In genomic region chr19:56190222-56190621, GRCm38 (mm10) we compare ENCODE assay signal across 21 mouse cellular contexts.
DNase-seq lines count a peak whose midpoint lies in the region; ATAC-seq and TF ChIP-seq lines count a peak whose summit lies in the region.
"Had no signal": no experiment of that assay in that cellular context is flagged by ENCODE, and none has a peak within 500 bp of the region (broad histone marks: within the 10 kb centered on the region; RNA-seq: fewer than 3 reads in every experiment).

No protein-coding gene starts in this region.

- H3K4me2 ChIP-seq in hindbrain, embryonic 13.5 days, result no peak overlapping the region
- no peak overlapping the region for H3K4me2 ChIP-seq in hindbrain, embryonic 11.5 days (replicated peaks; ENCODE audit: low read depth, low read length)
- no peak overlapping the region for H3K4me2 ChIP-seq in forebrain, embryonic 16.5 days (ENCODE audit: low read length)
- H3K4me2 ChIP-seq in midbrain, embryonic 15.5 days, result no peak overlapping the region
- H3K4me2 ChIP-seq: heart, embryonic 13.5 days; liver, embryonic 11.5 days; neural tube, embryonic 13.5 days had no signal

- intact Hi-C loops in left cerebral cortex, adult 2 months (cut with DNase I), result no loop called here

- no peak overlapping the region for H3K4me3 ChIP-seq in hindbrain, embryonic 13.5 days
- no peak overlapping the region for H3K4me3 ChIP-seq in hindbrain, embryonic 11.5 days (ENCODE audit: low read depth, low read length)
- H3K4me3 ChIP-seq in embryonic facial prominence, embryonic 10.5 days, result no peak overlapping the region
- H3K4me3 ChIP-seq in forebrain, embryonic 16.5 days (replicated peaks; ENCODE audit: low read length), result no peak overlapping the region
- H3K4me3 ChIP-seq in midbrain, embryonic 15.5 days, result no peak overlapping the region
- no peak overlapping the region for H3K4me3 ChIP-seq in left cerebral cortex, adult 2 months
- H3K4me3 ChIP-seq: heart, embryonic 13.5 days; layer of hippocampus, adult 2 months; neural tube, embryonic 13.5 days had no signal

- H3K27ac ChIP-seq in hindbrain, embryonic 13.5 days, result peak overlapping the region; percentile 3; the same call in 1 of the 2 replicates
- no peak overlapping the region for H3K27ac ChIP-seq in hindbrain, embryonic 11.5 days (ENCODE audit: low read depth, low read length)
- H3K27ac ChIP-seq in embryonic facial prominence, embryonic 10.5 days (replicated peaks), result no peak overlapping the region
- H3K27ac ChIP-seq in forebrain, embryonic 16.5 days (ENCODE audit: low read length), result no peak overlapping the region
- 0 out of 2 replicates have a peak overlapping the region, but pooled peaks have one; percentile 17 for H3K27ac ChIP-seq in midbrain, embryonic 15.5 days
- no peak overlapping the region for H3K27ac ChIP-seq in left cerebral cortex, adult 2 months
- H3K27ac ChIP-seq: heart, embryonic 13.5 days; layer of hippocampus, adult 2 months; neural tube, embryonic 13.5 days had no signal

- no peaks in the 10 kb centered on the region for H3K9me3 ChIP-seq in hindbrain, embryonic 13.5 days
- no peaks in the 10 kb centered on the region for H3K9me3 ChIP-seq in hindbrain, embryonic 11.5 days (ENCODE audit: control insufficient read depth, low read length)
- H3K9me3 ChIP-seq in embryonic facial prominence, embryonic 10.5 days, result no peaks in the 10 kb centered on the region
- H3K9me3 ChIP-seq in forebrain, embryonic 16.5 days (ENCODE audit: control insufficient read depth, low read length), result no peaks in the 10 kb centered on the region
- H3K9me3 ChIP-seq in midbrain, embryonic 15.5 days, result no peaks in the 10 kb centered on the region
- H3K9me3 ChIP-seq: heart, embryonic 13.5 days; neural tube, embryonic 13.5 days had no signal

- no peak for ATAC-seq in hindbrain, embryonic 13.5 days (ENCODE audit: low FRiP score)
- no peak for ATAC-seq in hindbrain, embryonic 11.5 days (ENCODE audit: low FRiP score)
- peak; percentile 55; the same call in 1 of the 2 replicates for ATAC-seq in forebrain, embryonic 16.5 days
- no peak for ATAC-seq in midbrain, embryonic 15.5 days (replicated peaks)

- no peak for DNase-seq in hindbrain, embryonic 11.5 days (ENCODE audit: low spot score)
- peak; percentile 10 for DNase-seq in embryonic facial prominence, embryonic 10.5 days (ENCODE audit: low spot score)
- no peak for DNase-seq in urinary bladder, postnatal 25 days (ENCODE audit: low spot score)
- DNase-seq in left cerebral cortex, adult 2 months (ENCODE audit: extremely low spot score in 1 of 2, low spot score in 2 of 2), result no peak
- no peak for DNase-seq in ovary, adult 18-20 months (ENCODE audit: low spot score)
- DNase-seq: adrenal gland, postnatal 36 days; B cell, adult 2 months; cerebellum, adult 2 months; kidney, adult 2 months; kidney, postnatal 10 days; left cerebral cortex, postnatal 4 days; lung, adult 18-20 months; lung, postnatal 14 days; thymus, postnatal 36 days had no signal

- TF ChIP-seq CTCF in left cerebral cortex, adult 2 months (IDR thresholded peaks at IDR 0.05), result no peak

- 20% methylated on average over 3 of the region's 3 CpGs for WGBS in hindbrain, embryonic 13.5 days
- 38% methylated on average over 3 of the region's 3 CpGs for WGBS in hindbrain, embryonic 11.5 days
- 21% methylated on average over 3 of the region's 3 CpGs for WGBS in embryonic facial prominence, embryonic 10.5 days
- WGBS in forebrain, embryonic 16.5 days, result 13% methylated on average over 3 of the region's 3 CpGs
- WGBS in midbrain, embryonic 15.5 days, result 21% methylated on average over 3 of the region's 3 CpGs

- H3K36me3 ChIP-seq in hindbrain, embryonic 13.5 days, result no peaks in the 10 kb centered on the region
- H3K36me3 ChIP-seq in hindbrain, embryonic 11.5 days (ENCODE audit: control insufficient read depth, insufficient read depth, low read length), result no peaks in the 10 kb centered on the region
- no peaks in the 10 kb centered on the region for H3K36me3 ChIP-seq in embryonic facial prominence, embryonic 10.5 days (replicated peaks)
- H3K36me3 ChIP-seq in forebrain, embryonic 16.5 days (ENCODE audit: control insufficient read depth, insufficient read depth), result no peaks in the 10 kb centered on the region
- no peaks in the 10 kb centered on the region for H3K36me3 ChIP-seq in midbrain, embryonic 15.5 days (replicated peaks)
- H3K36me3 ChIP-seq: heart, embryonic 13.5 days; neural tube, embryonic 13.5 days had no signal

- H3K27me3 ChIP-seq in hindbrain, embryonic 13.5 days, result 0 out of 2 replicates have a peak, but pooled peaks cover 3% of the 10 kb centered on the region
- H3K27me3 ChIP-seq in hindbrain, embryonic 11.5 days (ENCODE audit: control insufficient read depth, insufficient read depth, low read length), result no peaks in the 10 kb centered on the region
- H3K27me3 ChIP-seq in embryonic facial prominence, embryonic 10.5 days (replicated peaks; ENCODE audit: low read depth, poor library complexity, severe bottlenecking), result peaks cover 52% of the 10 kb centered on the region
- H3K27me3 ChIP-seq in forebrain, embryonic 16.5 days (replicated peaks; ENCODE audit: control insufficient read depth, insufficient read depth, low read length), result peaks cover 48% of the 10 kb centered on the region
- H3K27me3 ChIP-seq in midbrain, embryonic 15.5 days (replicated peaks), result no peaks in the 10 kb centered on the region
- H3K27me3 ChIP-seq: neural tube, embryonic 13.5 days had no signal

- H3K4me1 ChIP-seq in hindbrain, embryonic 13.5 days (replicated peaks), result peaks cover 24% of the 10 kb centered on the region
- 0 out of 2 replicates have a peak, but pooled peaks cover 3% of the 10 kb centered on the region for H3K4me1 ChIP-seq in hindbrain, embryonic 11.5 days (replicated peaks; ENCODE audit: control insufficient read depth, insufficient read depth, low read length)
- H3K4me1 ChIP-seq in embryonic facial prominence, embryonic 10.5 days, result peaks cover 37% of the 10 kb centered on the region
- H3K4me1 ChIP-seq in forebrain, embryonic 16.5 days (replicated peaks; ENCODE audit: control insufficient read depth, insufficient read depth, low read length), result peaks cover 11% of the 10 kb centered on the region
- H3K4me1 ChIP-seq in midbrain, embryonic 15.5 days, result peaks cover 15% of the 10 kb centered on the region
- H3K4me1 ChIP-seq: heart, embryonic 13.5 days had no signal

- H3K9ac ChIP-seq in hindbrain, embryonic 13.5 days, result no peak overlapping the region
- H3K9ac ChIP-seq in hindbrain, embryonic 11.5 days (ENCODE audit: low read depth, low read length), result no peak overlapping the region
- no peak overlapping the region for H3K9ac ChIP-seq in forebrain, embryonic 16.5 days (replicated peaks; ENCODE audit: low read depth, low read length)
- no peak overlapping the region for H3K9ac ChIP-seq in midbrain, embryonic 15.5 days
- H3K9ac ChIP-seq: heart, embryonic 13.5 days; neural tube, embryonic 13.5 days had no signal

Comparison
In these comparisons a context has a peak if more than half of its experiments do, and no peak if none do; other contexts are left out.
1. H3K27ac ChIP-seq: peak in hindbrain, embryonic 13.5 days (single experiment) and midbrain, embryonic 15.5 days (single experiment); none in hindbrain, embryonic 11.5 days (single experiment), embryonic facial prominence, embryonic 10.5 days (single experiment), forebrain, embryonic 16.5 days (single experiment) and left cerebral cortex, adult 2 months (single experiment).